Mouse (Mus musculus) liver (tissue): Measurements from ENCODE around the gene Tex9.
"Not testable (repeated sequence)": the region's sequence is repeated elsewhere in the genome, so short reads cannot be mapped to it uniquely, and the experiment has no call there.

Experiments used
- DNase-seq: peaks from one replicate; pipeline ENCODE4 v3.0.0-alpha.2; 2020; ENCODE audit warnings: mixed read lengths

Gene Tex9

GRCm38 (mm10) chr9:72437822-72438701, 54.0 kb downstream of the Tex9 start, which contains the start of gene Mns1:
Gene Mns1 (plus strand): TSS chr9:72438011.
- peak; percentile 97 for DNase-seq

- DNase-seq: no peak
Observed at GRCm38 (mm10) chr9:72434876-72435275, 57.1 kb downstream of the Tex9 start.

GRCm38 (mm10) chr9:72427861-72428260, 64.2 kb downstream of the Tex9 start:
- DNase-seq: no peak

DNA sequence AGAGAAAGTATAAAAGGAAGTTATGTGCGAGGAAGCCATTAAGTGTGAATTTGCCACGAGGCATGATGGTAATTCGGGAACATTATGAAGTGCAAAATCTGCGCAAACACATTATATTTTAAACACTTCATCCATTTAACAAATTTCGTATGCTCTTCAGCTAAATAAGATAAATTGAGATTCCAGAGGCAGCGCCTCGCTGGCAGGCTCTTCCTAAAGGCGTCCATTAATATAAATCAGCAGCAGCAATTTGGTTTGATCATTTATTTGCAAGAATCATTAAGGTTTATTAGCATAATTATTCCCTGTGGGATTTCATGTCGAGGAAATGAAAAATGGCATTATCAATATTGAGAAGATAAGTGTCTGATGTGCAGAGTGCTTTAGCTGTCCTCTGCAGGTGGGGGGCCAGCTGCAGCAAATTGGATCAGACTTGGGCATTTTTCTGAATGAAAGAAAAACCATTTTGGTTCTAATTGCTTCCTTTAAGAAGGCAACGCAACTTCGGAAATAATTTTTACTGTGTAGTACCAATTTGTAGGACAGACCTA, 66.6 kb downstream of the Tex9 start:
- no peak for DNase-seq

DNA sequence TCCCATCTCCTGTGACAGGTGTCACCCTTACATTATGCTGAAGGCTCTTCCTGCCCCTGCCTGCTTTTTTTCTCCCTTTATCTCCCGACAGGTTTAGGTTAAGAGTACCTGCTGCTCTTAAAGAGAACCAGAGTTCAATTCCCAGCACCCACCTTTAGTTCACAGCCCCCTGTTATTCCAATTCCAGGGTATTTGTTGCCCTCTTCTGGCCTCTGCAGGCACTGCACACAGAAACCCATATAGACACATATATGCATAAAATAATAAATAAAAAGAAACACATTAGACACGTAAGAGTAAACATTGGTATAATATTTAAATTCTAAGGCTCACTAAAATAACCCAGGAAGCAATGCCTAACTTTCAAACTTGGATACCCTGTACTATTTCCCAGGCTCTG, 69.3 kb downstream of the Tex9 start:
- no peak for DNase-seq

DNA sequence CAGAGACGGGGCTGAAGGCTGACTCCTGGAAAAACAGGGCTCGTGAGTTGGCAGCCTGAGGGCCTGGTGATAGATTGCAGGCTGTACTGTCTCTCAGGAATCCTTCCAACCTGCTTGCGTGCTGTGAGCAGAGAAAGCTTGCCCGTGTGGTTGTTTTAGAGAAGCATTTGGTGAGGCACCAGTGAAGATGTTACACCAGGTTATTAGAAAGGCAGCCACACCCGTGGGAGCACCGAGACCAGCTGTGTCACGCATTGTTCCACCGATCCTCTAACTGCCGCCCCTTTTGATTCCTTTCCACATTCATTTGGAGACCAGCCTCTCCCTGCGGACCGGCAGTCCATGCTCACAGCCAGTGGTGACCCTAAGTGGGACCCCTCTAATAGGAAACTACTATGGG, 69.7 kb downstream of the Tex9 start:
- no peak for DNase-seq

- no peak for DNase-seq
Observed at GRCm38 (mm10) chr9:72420490-72420889, 71.5 kb downstream of the Tex9 start.

GRCm38 (mm10) chr9:72418443-72418842, 73.6 kb downstream of the Tex9 start:
- DNase-seq: no peak

- DNase-seq: no peak
Observed at GRCm38 (mm10) chr9:72411746-72412145, 80.3 kb downstream of the Tex9 start.

GRCm38 (mm10) chr9:72409381-72410225, 82.4 kb downstream of the Tex9 start:
- peak; percentile 89 for DNase-seq

DNA sequence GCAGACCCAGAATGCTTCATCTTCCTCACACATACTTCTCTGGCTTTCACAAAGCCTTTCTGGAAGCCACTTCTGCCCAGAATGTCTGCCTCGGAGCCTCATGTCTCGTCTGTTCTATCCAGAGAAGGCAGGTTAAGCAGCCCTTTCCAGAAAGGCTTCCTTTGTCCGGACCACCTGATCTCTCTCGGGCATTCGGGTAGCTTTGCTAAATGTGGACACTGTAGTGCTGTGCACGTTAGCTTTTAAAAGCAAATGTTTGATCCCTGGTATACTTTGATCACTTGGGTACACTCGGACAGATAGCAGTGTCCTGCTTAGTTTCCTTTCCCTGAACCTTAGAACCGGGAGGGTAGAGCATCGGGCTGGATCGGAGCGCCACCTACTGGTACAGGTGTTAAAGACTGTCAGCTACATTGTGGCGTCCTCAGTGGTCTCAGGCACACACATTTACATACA, 83.9 kb downstream of the Tex9 start:
- peak; percentile 92 for DNase-seq

GRCm38 (mm10) chr9:72405882-72406638, 86.0 kb downstream of the Tex9 start:
- peak; percentile 25 for DNase-seq

DNA sequence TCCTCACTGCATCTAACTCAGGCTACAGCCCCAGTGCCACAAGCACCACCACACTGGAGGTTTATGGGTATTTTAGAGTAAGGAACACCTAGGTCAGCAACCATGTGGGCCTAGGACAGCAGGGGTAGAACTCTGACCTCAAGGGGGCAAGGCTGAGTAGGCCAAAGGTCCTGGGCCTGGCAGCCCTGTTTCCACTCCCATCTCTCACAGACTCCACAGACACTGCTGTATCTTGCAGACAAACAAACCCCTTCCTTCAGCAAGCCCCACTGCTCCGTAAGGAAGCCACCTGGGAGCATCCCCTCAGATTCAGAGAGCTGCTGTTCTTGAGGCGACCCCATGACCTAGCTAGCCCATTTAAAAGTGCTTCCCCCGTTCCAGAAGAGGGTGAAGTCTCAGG, 87.1 kb downstream of the Tex9 start:
- no peak for DNase-seq

GRCm38 (mm10) chr9:72404446-72404845, 87.6 kb downstream of the Tex9 start:
- no peak for DNase-seq

- no peak for DNase-seq
Observed at GRCm38 (mm10) chr9:72403421-72403820, 88.6 kb downstream of the Tex9 start.

GRCm38 (mm10) chr9:72401769-72402168, 90.2 kb downstream of the Tex9 start:
- DNase-seq: not testable (repeated sequence)
